In genomic region chr19:43777308-43777707, GRCm38 (mm10) we compare ENCODE assay signal across 22 mouse cellular contexts. TPM values are rescaled to one million over a fixed set of nuclear protein-coding genes. Genes with fewer than 3 reads are reported as not detected.
"Had no signal": no experiment of that assay in that cellular context is flagged by ENCODE, and none has a peak within 500 bp of the region (broad histone marks: within the 10 kb centered on the region; RNA-seq: fewer than 3 reads in every experiment).

No protein-coding gene starts in this region.

- H3K27ac ChIP-seq: midbrain, embryonic 10.5 days; midbrain, embryonic 12.5 days; neural tube, embryonic 13.5 days; neural tube, embryonic 15.5 days; stomach, embryonic 15.5 days; stomach, postnatal 0 days had no signal

- H3K4me3 ChIP-seq: midbrain, embryonic 10.5 days; midbrain, embryonic 12.5 days; myocyte; neural tube, embryonic 13.5 days; neural tube, embryonic 15.5 days; stomach, embryonic 15.5 days had no signal

- H3K9me3 ChIP-seq: midbrain, embryonic 10.5 days; midbrain, embryonic 12.5 days; neural tube, embryonic 13.5 days; neural tube, embryonic 15.5 days; stomach, embryonic 15.5 days had no signal

- ATAC-seq: midbrain, embryonic 16.5 days had no signal

- H3K9ac ChIP-seq: lung, embryonic 14.5 days; midbrain, embryonic 12.5 days; neural tube, embryonic 13.5 days; neural tube, embryonic 15.5 days; stomach, embryonic 15.5 days had no signal

- H3K4me1 ChIP-seq: midbrain, embryonic 12.5 days; neural tube, embryonic 13.5 days; neural tube, embryonic 15.5 days; stomach, embryonic 15.5 days had no signal

- DNase-seq: lung, adult 18-20 months; lung, embryonic 14.5 days; lung, postnatal 10 days; lung, postnatal 4 days; midbrain, embryonic 14.5 days; retina, postnatal 1 day; right cerebral cortex, adult 18-20 months; right cerebral cortex, postnatal 25 days; right cerebral cortex, postnatal 4 days; thymus, adult 2 months; thymus, postnatal 25 days; thymus, postnatal 4 days had no signal

- H3K27me3 ChIP-seq: midbrain, embryonic 12.5 days; neural tube, embryonic 13.5 days; neural tube, embryonic 15.5 days; stomach, embryonic 15.5 days had no signal

- H3K36me3 ChIP-seq: midbrain, embryonic 10.5 days; midbrain, embryonic 12.5 days; neural tube, embryonic 13.5 days; neural tube, embryonic 15.5 days; stomach, embryonic 15.5 days had no signal

- H3K4me2 ChIP-seq: lung, embryonic 14.5 days; midbrain, embryonic 12.5 days; neural tube, embryonic 13.5 days; neural tube, embryonic 15.5 days; stomach, embryonic 15.5 days had no signal

RNA-seq across cellular contexts. Expression of gene Abcc2, which starts 4.7 kb away (rescaled TPM):
- total RNA-seq: megakaryocyte-erythroid progenitor cell, adult 5-6 weeks had no signal
- polyA plus RNA-seq: lung, embryonic 14.5 days; lung, embryonic 16.5 days; midbrain, embryonic 12.5 days; midbrain, embryonic 14.5 days; myocyte had no signal
